Mouse (Mus musculus) heart, adult 2 months (tissue): Measurements from ENCODE around the gene Irak3.

Source experiments
- CTCF ChIP-seq: fragments of 200-600 bp; IDR thresholded peaks from 2 replicates; pipeline ENCODE4 v1.8.1; 2022; ENCODE audit warnings: antibody characterized with exemption, mild to moderate bottlenecking, moderate library complexity
- POLR2A ChIP-seq: fragments of 200-500 bp; IDR thresholded peaks from 2 replicates; pipeline ENCODE4 v1.6.1; 2011; ENCODE audit warnings: mild to moderate bottlenecking, low read depth, low read length, control low read depth; ENCODE audit not compliant: insufficient read depth

DNA sequence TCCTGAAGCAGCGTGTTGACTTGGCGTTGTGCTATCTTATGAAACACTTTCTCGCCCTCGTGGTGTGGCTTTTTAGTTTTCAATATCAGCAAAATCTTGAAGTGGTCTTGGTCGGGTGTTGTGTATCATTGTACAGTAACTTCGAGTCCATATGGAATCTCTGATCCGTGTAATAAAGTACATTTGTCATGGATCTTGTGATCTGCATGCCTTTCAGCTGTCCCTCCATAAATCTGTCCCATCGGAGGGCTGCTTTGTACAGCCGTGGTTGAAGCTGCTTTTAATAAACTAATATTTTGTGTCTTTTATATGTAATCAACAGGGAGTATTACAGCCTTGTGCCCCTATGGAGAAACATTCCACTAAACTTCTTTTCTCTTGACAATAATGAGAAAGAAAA is 34.9 kb upstream of the Irak3 start:
- TF ChIP-seq CTCF (no peak), POLR2A (no peak)
